Mouse (Mus musculus): ENCODE measurements at regions not wholly inside any gene's neighbourhood (a gene's known extent, or its start where the extent isn't known, plus 50 kb on each side); places are given as distances from the start of the nearest gene placed in this dataset.

DNA sequence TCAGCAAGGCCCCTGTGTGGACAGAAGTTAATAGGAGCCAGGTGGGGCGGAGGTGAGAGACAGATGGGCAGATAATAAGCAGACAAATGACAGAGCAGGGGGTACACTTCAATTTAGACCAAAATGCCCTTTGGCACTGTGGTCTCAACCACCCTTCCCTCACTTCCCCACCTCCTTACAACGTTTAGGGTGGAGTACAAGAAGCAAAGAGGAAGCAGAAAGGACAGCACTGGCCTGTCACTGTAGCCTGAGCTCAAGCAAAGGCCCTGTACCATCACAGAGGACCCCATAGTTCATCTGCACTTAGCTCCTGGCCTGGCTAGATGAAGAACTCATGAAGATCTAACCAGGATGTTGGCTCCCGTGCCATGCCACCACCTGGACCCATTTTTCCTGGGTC lies 75.3 kb upstream of the Hs6st1 start:
- TF ChIP-seq CTCF (IDR thresholded peaks at IDR 0.05) = no peak
- TF ChIP-seq EP300 (IDR thresholded peaks at IDR 0.05) = no peak
